Mouse (Mus musculus) kidney, embryonic 15.5 days (tissue): ENCODE results near the gene Frmd6. TPM values are rescaled to one million over a fixed set of nuclear protein-coding genes. Genes with fewer than 3 reads are reported as not detected.

Source experiments
- ATAC-seq: fragments of 200-750 bp; cut with Nextera tagmentation; replicated peaks from 2 replicates; pipeline ENCODE4 v1.8.0; 2017; ENCODE audit warnings: moderate TSS enrichment; ENCODE audit not compliant: low FRiP score
- H3K27ac ChIP-seq: fragments of 300-500 bp; sonication (generic); 2 replicates; pipeline ENCODE4 v1.5.1; 2015; ENCODE audit warnings: mild to moderate bottlenecking, inconsistent platforms
- H3K27me3 ChIP-seq: fragments of 300-500 bp; sonication (generic); 2 replicates; pipeline ENCODE4 v1.6.1; 2015; ENCODE audit warnings: inconsistent platforms
- H3K36me3 ChIP-seq: fragments of 300-500 bp; sonication (generic); 2 replicates; pipeline ENCODE4 v1.6.1; 2015; ENCODE audit warnings: inconsistent platforms
- H3K4me1 ChIP-seq: fragments of 300-500 bp; sonication (generic); 2 replicates; pipeline ENCODE4 v1.6.1; 2015; ENCODE audit warnings: inconsistent platforms
- H3K4me2 ChIP-seq: fragments of 300-500 bp; sonication (generic); 2 replicates; pipeline ENCODE4 v1.6.1; 2015; ENCODE audit warnings: moderate library complexity, mild to moderate bottlenecking, inconsistent platforms
- H3K4me3 ChIP-seq: fragments of 300-500 bp; sonication (generic); replicated peaks from 2 replicates; pipeline ENCODE4 v1.5.1; 2015; ENCODE audit warnings: mild to moderate bottlenecking, inconsistent platforms
- H3K9ac ChIP-seq: fragments of 300-500 bp; sonication (generic); 2 replicates; pipeline ENCODE4 v1.6.1; 2015; ENCODE audit warnings: mild to moderate bottlenecking, inconsistent platforms
- H3K9me3 ChIP-seq: fragments of 300-500 bp; sonication (generic); replicated peaks from 2 replicates; pipeline ENCODE4 v1.6.1; 2016; ENCODE audit warnings: inconsistent platforms
- WGBS: fragments of 180-500 bp; shearing (Covaris S2); methylation state at CpG from one replicate; pipeline ENCODE4 v1.1.7; 2015; ENCODE audit warnings: mixed read lengths; 5-methylcytosine and 5-hydroxymethylcytosine counted together
- polyA plus RNA-seq: library from polyadenylated mRNA; unstranded; fragments of >200 nt; fragmentation: Nextera tagmentation; extraction: Ambion mirVana; gene quantifications from 2 replicates; pipeline ENCODE4 v1.2.1, GENCODE M21; 2015

The Frmd6 gene
- polyA plus RNA-seq, 1 experiment from 2014 or later, result 19.4 TPM

DNA sequence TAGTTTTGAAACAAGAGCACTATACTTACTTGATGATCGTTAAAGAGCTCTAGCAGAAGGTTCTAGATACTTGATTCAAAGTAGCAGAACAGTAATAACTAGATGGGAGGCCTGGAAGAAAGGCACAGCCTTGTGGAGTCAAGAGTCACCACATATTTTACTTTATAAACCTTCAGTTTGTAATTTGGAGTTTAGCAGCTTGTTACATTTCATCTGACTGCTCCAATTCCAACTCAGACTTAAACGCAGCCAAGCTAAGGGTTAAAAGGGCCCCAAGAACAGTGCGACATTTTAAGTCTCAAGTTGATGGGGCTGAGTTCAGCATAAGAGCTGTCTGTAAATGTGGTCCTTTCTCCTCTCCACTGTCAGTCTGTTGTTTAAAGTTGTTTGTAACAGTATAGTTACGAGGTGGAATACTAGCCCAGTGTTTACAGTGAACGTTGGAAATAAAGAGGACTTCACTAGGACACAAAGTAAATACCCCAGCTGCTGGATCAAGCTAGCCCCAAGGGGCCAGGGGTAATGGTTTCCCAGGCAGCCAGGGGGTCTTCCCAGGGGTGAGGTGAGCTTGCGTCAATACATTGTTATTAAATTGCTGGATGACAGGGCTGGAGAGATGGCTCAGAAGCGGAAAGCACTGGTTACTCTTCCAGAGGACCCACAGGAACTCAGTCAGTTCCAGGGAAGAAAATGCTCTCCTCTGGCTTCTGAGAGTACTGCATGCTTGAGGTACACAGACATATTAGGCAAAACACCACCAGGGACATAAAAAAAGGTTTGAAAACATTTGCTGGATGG is 43.1 kb downstream of the Frmd6 start:
- Histone ChIP-seq H3K9ac (no peak overlapping the region), H3K9me3 (no peaks in the 10 kb centered on the region), H3K27me3 (no peaks in the 10 kb centered on the region), H3K4me1 (no peaks in the 10 kb centered on the region), H3K4me3 (no peak overlapping the region), H3K36me3 (0 out of 2 replicates have a peak, but pooled peaks cover 4% of the 10 kb centered on the region), H3K27ac (no peak overlapping the region), H3K4me2 (no peak overlapping the region)
- 57% methylated on average over 7 of the region's 7 CpGs for WGBS
- no peak for ATAC-seq

DNA sequence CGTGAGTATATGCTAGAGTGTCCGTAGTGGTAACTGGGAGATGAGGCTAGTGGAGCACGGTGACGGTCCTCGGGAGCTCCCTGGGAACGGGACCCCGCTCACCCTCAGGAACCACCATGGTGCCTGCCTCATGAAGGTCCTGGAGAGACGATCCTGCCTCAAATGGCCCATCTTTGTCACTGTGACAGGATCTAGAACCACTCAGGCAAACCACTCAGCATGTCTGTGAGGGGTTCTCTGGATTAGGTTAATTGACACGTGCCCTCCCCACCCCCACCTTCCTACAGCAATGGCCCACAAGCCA is 43.6 kb downstream of the Frmd6 start:
- H3K9ac ChIP-seq, result no peak overlapping the region
- no peak overlapping the region for H3K4me2 ChIP-seq
- H3K9me3 ChIP-seq, result no peaks in the 10 kb centered on the region
- no peaks in the 10 kb centered on the region for H3K27me3 ChIP-seq
- H3K36me3 ChIP-seq, result 0 out of 2 replicates have a peak, but pooled peaks cover 4% of the 10 kb centered on the region
- no peak overlapping the region for H3K27ac ChIP-seq
- no peak for ATAC-seq
- no peak overlapping the region for H3K4me3 ChIP-seq
- H3K4me1 ChIP-seq, result no peaks in the 10 kb centered on the region
- 81% methylated on average over 9 of the region's 9 CpGs for WGBS

DNA sequence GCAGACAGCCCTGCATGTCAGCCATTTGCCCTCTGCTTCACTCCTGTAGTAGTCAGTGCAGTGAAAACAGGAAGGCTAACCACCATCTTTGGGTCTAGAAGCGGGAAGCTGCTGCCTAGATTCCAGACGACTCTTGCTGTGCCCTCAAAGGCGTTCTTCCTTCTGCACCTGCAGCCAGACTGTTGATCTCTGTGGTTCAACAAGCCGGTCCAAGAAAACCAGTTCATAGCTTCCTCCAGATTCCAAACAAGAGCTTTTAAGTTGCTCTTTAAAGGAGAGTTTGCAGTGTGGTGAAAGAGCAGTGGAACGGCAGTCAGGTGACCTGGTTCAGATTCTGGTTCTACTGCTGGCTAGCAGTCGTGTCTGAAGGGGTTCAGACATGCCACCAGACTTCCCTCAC is 48.2 kb downstream of the Frmd6 start:
- Histone ChIP-seq H3K27ac (no peak overlapping the region), H3K27me3 (no peaks in the 10 kb centered on the region)

DNA sequence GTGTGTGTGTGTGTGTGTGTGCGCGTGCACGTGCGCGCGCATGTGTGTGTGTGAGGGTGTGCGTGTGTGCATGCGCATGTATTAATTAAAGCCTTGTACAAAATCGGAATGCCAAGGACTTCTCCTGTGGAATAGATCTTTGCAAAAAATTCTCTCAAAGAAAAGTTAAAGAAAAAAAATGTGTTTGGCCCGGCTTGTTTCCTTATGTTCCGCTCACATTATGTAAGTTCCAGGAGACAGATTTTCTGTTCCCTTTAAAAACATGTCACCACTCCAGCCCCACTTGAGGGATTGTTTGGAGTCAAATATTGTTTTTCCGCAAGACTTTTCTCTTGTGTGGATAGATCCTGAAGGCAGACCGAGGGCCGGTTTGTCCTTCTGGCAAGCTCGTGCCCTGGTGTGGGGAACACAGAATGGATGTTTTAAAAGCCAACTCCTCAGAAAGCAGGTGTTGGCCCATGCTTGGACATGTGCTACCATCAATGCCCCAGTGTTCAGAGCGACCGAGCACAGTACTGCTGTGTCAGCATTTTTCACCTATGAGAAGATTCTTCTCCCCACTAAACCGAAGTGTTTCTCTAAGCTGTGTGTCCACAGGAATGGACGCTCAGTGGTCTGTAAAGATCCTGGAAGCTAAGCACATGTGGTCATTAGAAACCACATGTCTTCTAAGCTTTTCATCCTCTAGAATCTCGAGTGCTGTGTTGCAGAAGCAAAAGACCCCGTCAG is 51.1 kb downstream of the Frmd6 start:
- Histone ChIP-seq H3K9me3 (no peaks in the 10 kb centered on the region), H3K4me2 (no peak overlapping the region), H3K27me3 (no peaks in the 10 kb centered on the region), H3K36me3 (peaks cover 25% of the 10 kb centered on the region), H3K27ac (no peak overlapping the region), H3K9ac (no peak overlapping the region), H3K4me1 (0 out of 2 replicates have a peak, but pooled peaks cover 8% of the 10 kb centered on the region), H3K4me3 (no peak overlapping the region)
- no peak for ATAC-seq
- 86% methylated on average over 21 of the region's 21 CpGs for WGBS

More for the DNA sequence above, 48.2 kb downstream of the Frmd6 start:
- Histone ChIP-seq H3K4me2 (no peak overlapping the region), H3K4me3 (no peak overlapping the region), H3K4me1 (no peaks in the 10 kb centered on the region), H3K36me3 (peaks cover 8% of the 10 kb centered on the region), H3K9ac (no peak overlapping the region), H3K9me3 (no peaks in the 10 kb centered on the region)
- 73% methylated on average over 6 of the region's 6 CpGs for WGBS
- ATAC-seq, result no peak

DNA sequence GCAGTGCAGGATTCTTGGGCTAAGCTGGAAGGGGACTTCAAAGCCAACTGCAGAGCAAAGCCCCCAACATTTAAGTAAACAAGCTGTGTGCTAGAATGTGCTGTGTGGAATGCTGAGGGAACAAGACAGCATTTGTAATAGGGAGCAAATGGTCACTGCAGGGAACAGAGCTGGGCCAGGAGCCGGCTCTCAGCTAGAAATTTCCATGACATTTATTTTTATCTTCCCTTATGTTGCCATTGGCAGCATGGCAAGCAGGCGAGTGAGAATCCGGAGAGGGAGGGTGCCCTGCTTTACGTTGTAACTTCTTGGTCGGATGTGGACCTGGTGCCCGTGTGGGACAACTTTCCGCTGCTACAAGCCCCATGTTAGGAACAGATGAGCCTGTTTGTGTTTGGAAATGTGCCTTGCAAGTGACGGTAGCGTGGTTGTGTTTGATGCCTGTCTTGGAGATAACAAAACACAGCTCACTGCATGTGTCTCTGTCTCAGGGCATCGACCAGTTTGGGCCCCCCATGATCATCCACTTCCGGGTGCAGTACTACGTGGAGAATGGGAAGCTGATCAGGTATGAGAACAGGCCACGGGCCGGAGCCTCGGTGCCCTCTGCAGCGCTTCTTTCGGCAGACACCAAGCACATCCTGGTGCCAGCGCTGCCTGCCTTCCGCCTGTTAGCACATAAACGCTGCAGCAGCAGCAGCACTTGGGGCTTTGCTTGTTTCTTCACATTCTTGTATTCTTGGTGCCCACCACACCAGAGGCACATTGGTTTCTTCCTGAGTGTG is 52.8 kb downstream of the Frmd6 start:
- peaks cover 36% of the 10 kb centered on the region for H3K36me3 ChIP-seq
- 92% methylated on average over 20 of the region's 20 CpGs for WGBS
- no peak for ATAC-seq

DNA sequence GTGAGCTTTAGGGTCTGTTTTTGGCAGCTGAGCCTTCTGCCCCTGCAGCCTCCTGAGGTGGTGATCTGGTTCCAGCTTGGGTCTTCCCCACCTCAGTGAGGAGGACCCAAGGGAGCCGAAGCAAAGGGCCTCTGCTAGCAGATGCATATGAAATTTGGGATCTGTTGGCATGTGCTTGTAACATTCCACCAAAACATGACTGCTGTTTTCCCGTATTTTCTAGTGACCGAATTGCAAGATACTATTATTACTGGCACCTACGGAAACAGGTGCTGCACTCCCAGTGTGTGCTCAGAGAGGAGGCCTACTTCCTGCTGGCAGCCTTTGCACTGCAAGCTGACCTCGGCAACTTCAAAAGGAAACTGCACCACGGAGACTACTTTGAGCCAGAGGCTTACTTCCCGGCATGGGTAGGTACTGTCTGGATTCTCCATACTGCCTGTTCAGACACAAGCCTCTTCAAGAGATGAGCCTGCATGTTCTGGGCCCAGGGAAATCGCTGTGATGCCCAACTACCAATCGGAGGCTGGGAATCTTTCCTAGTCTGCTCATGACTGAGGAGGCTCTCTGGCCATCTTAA is 55.2 kb downstream of the Frmd6 start:
- H3K36me3 ChIP-seq, result peaks cover 46% of the 10 kb centered on the region
- H3K9me3 ChIP-seq, result no peaks in the 10 kb centered on the region
- no peak overlapping the region for H3K4me2 ChIP-seq
- H3K27ac ChIP-seq, result no peak overlapping the region
- ATAC-seq, result no peak
- no peak overlapping the region for H3K9ac ChIP-seq
- WGBS, result 64% methylated on average over 9 of the region's 9 CpGs
- H3K4me1 ChIP-seq, result 0 out of 2 replicates have a peak, but pooled peaks cover 10% of the 10 kb centered on the region
- H3K4me3 ChIP-seq, result no peak overlapping the region
- H3K27me3 ChIP-seq, result no peaks in the 10 kb centered on the region

More for the DNA sequence above, 52.8 kb downstream of the Frmd6 start:
- H3K27me3 ChIP-seq, result no peaks in the 10 kb centered on the region
- no peak overlapping the region for H3K4me2 ChIP-seq
- H3K9me3 ChIP-seq, result no peaks in the 10 kb centered on the region
- no peak overlapping the region for H3K27ac ChIP-seq
- H3K4me3 ChIP-seq, result no peak overlapping the region
- H3K9ac ChIP-seq, result no peak overlapping the region
- 0 out of 2 replicates have a peak, but pooled peaks cover 10% of the 10 kb centered on the region for H3K4me1 ChIP-seq

DNA sequence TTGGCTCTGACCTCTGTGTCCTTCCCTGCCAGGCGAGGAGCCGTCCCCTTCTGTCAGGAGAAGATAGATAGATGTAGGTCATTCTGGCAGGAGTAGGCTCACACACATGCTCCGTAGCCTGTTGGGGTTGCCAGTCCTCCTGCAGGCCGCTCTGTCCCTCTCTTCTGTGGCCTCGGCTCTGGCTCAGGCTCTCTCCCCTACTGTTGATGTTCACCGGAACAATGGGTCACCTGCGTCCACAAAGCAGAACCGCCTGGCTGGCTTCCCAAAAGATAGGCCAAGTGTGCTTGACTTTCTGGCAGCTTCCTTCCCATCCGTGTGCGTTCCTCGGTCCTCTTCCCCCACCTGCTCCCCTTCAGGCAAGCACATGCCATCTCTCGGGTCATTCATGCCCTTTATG is 56.0 kb downstream of the Frmd6 start:
- ATAC-seq, result 0 out of 2 replicates have a peak, but pooled peaks have one; percentile 29
- no peak overlapping the region for H3K4me3 ChIP-seq
- 58% methylated on average over 12 of the region's 12 CpGs for WGBS
- H3K9me3 ChIP-seq, result no peaks in the 10 kb centered on the region
- no peak overlapping the region for H3K9ac ChIP-seq
- H3K4me2 ChIP-seq, result no peak overlapping the region
- H3K36me3 ChIP-seq, result peaks cover 46% of the 10 kb centered on the region
- H3K4me1 ChIP-seq, result 0 out of 2 replicates have a peak, but pooled peaks cover 10% of the 10 kb centered on the region
- no peak overlapping the region for H3K27ac ChIP-seq
- H3K27me3 ChIP-seq, result no peaks in the 10 kb centered on the region

DNA sequence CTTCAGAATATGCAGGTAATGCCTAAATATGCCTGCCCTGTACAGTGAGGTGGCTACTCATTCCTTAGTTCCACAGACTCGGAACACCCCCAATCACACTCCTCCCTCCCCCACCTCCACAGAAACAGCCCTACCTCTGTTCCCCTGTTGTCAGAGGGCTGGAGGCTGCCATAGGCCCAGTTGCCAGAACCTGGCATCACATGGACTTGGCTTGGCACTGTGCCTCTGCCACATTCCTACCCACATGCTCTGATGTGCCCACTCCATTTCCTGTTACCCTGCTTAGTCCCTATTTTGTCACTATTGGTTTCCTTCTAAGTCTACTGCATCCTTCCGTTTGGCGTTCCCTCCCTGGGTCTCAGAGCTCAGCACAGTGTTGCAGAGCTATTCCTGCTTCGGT is 56.5 kb downstream of the Frmd6 start:
- H3K27me3 ChIP-seq, result no peaks in the 10 kb centered on the region
- 0 out of 2 replicates have a peak, but pooled peaks cover 10% of the 10 kb centered on the region for H3K4me1 ChIP-seq
- 94% methylated on average over 4 of the region's 4 CpGs for WGBS
- no peak overlapping the region for H3K4me2 ChIP-seq
- H3K36me3 ChIP-seq, result peaks cover 46% of the 10 kb centered on the region
- H3K9ac ChIP-seq, result no peak overlapping the region
- ATAC-seq, result no peak
- no peaks in the 10 kb centered on the region for H3K9me3 ChIP-seq
- no peak overlapping the region for H3K27ac ChIP-seq
- H3K4me3 ChIP-seq, result no peak overlapping the region

DNA sequence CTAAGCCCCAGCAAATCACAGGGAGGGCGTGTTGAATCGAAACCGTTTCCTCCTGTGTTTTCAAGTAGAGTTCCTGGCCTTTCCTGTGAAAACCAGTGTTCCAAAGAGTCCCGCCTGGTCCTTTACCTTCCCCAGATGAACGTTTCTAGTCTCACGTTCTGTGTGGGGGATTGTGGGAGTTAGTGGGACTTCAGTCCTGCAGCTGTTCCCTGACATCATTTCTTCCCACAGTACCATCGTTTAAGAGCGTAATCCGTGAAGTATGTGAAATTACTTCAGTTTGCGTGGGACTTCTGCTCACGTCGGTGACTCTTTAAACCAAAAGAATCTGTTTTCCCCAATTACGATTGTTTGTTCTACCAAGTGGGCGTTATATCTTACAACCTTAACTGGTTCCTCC is 57.8 kb downstream of the Frmd6 start:
- no peaks in the 10 kb centered on the region for H3K9me3 ChIP-seq
- no peak overlapping the region for H3K4me3 ChIP-seq
- 87% methylated on average over 14 of the region's 14 CpGs for WGBS
- H3K36me3 ChIP-seq, result peaks cover 45% of the 10 kb centered on the region
- H3K9ac ChIP-seq, result no peak overlapping the region
- no peak for ATAC-seq
- no peak overlapping the region for H3K27ac ChIP-seq
- H3K4me2 ChIP-seq, result no peak overlapping the region
- no peaks in the 10 kb centered on the region for H3K27me3 ChIP-seq
- 0 out of 2 replicates have a peak, but pooled peaks cover 10% of the 10 kb centered on the region for H3K4me1 ChIP-seq

DNA sequence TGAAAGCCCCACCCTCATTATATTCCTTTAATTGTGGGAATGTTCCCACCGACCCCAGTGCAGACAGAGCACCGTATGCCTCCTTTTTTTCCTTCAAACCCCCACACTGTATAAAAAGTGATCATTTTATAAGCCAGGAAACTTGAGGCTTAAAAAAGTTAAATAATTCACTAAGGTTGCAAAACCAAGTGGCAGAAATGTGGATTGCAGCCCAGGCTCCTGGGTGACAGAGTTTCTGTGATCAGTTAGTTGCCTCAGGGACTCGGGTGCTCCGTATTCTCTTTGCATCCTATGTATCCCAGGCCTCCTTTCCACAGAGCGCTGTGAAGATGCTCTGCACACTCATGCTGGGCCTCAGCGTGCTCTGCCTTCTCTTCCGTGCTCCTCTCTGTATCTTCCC is 58.8 kb downstream of the Frmd6 start:
- 93% methylated on average over 7 of the region's 7 CpGs for WGBS

DNA sequence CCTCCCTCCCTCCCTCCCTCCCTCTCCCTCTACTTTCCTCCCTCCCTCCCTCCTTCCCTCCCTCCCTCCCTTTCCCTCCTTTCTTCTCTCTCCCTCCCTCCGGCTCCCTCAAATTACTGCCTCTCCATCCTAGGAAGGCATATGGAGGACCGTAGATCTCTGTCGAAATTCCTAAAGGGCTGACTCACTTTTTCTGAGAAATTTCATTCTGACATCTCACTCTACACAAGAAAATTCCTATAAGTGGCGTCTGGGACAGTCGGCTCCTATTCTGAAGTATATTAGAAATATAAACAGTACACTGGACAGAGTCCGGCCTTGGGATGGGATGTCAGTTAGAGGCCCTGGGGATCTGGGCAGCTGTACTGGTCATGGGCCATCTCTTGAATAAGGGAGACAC is 59.7 kb downstream of the Frmd6 start:
- Histone ChIP-seq H3K9me3 (no peaks in the 10 kb centered on the region), H3K4me2 (no peak overlapping the region), H3K27ac (no peak overlapping the region), H3K4me3 (no peak overlapping the region), H3K36me3 (peaks cover 40% of the 10 kb centered on the region; the same call in 1 of the 2 replicates), H3K9ac (no peak overlapping the region), H3K27me3 (no peaks in the 10 kb centered on the region), H3K4me1 (0 out of 2 replicates have a peak, but pooled peaks cover 10% of the 10 kb centered on the region)
- 81% methylated on average over 5 of the region's 6 CpGs for WGBS
- no peak for ATAC-seq

More for the DNA sequence above, 58.8 kb downstream of the Frmd6 start:
- no peak overlapping the region for H3K27ac ChIP-seq
- no peak overlapping the region for H3K4me2 ChIP-seq
- ATAC-seq, result no peak
- H3K4me3 ChIP-seq, result no peak overlapping the region
- peaks cover 43% of the 10 kb centered on the region; the same call in 1 of the 2 replicates for H3K36me3 ChIP-seq
- no peaks in the 10 kb centered on the region for H3K9me3 ChIP-seq
- H3K9ac ChIP-seq, result no peak overlapping the region
- 0 out of 2 replicates have a peak, but pooled peaks cover 10% of the 10 kb centered on the region for H3K4me1 ChIP-seq
- no peaks in the 10 kb centered on the region for H3K27me3 ChIP-seq
